Mouse (Mus musculus): ENCODE data around the gene Bpifb9b.
A peak's percentile ranks its signal among the peaks of the same experiment; 100 is the strongest.
"Not testable (repeated sequence)": the region's sequence is repeated elsewhere in the genome, so short reads cannot be mapped to it uniquely, and the experiment has no call there.

Bpifb9b gene

DNA sequence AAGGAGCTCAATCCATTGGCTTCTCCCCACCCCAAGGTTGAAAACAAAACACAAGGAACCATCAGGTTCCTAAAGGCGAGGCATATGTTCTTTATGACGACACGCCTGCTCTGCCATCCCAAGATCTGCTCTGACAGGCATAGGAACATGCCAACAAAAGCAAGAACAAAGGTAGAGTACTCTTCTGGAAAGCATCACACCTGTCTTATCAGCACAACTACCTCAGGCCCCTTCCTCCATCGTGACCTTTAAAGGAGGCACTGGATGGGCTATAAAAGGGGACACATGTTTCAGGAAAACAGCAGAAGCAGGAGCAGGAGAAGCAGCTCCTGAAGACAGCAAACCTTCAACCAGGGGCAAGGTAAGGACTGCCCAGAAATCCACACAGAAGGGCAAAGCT, at the start of gene Bpifb9b:
Gene Bpifb9b, plus strand, starts transcription at position 301 of the 400 bp plus-strand sequence.
- DNase-seq: not testable (repeated sequence)

DNA sequence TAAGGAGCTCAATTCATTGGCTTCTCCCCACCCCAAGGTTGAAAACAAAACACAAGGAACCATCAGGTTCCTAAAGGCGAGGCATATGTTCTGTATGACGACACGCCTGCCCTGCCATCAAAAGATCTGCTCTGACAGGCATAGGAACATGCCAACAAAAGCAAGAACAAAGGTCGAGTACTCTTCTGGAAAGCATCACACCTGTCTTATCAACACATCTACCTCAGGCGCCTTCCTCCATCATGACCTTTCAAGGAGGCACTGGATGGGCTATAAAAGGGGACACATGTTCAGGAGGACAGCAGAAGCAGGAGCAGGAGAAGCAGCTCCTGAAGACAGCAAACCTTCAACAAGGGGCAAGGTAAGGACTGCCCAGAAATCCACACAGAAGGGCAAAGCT, 49.5 kb upstream of the Bpifb9b start, which contains the start of gene Bpifb9a:
Gene Bpifb9a, plus strand, starts transcription at position 301 of the 400 bp plus-strand sequence.
- not testable (repeated sequence) for DNase-seq

DNA sequence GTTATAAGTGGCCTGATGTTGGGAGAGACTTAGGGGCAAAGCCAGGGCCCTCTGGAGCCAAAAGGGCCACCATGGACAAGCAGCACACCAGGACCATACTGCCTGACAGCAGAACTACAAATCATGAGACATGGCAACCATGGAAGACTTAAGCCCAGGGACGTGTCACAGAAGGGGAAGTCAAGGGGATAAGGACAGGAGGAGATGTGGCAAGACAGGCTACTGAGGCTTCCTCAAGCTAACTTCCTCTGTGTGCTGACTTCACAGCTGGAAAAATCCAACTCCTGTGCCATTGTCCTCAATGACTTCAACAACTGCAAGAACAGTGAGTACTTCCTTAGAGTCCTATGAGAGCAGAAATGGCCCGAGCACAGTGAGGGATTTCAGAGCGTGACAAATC, 42.6 kb upstream of the Bpifb9b start:
- not testable (repeated sequence) for DNase-seq

DNA sequence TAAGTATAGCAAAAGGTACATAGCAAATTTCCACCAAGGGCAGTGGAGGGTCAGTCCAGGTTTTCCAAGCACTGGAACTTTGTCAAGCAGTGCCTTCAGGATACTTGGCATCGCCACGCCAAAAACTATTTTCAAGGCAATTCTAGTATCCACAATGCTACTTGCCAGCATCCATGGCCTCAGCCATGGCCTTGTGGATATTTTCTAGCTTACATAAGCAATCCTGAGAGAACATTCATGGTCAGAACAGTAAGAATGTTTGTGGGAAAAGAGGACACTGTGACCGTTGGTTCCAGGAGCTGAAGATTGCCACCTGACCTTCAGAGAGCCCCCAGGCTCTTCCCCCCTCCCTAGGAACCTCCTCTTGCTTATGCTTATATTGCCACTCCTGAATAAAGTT, 15.2 kb upstream of the Bpifb9b start:
- DNase-seq: not testable (repeated sequence)

DNA sequence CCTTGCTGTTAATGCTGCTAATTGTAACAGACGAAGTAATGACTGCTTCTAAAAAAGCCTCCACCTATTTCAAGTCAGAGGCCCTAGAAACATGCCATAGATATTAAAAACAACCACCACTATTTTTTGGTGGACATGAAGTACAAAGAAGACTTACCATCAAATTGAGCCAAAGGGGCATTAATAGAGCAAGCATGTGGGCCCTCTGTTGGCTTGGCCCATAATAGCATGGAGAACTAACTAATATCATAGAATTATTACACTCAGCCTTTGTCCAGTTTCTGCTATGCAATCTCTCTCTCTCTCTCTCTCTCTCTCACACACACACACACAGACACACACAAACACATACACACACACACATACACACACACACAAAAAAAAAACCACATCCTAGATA, 14.2 kb upstream of the Bpifb9b start:
- no peak for DNase-seq

DNA sequence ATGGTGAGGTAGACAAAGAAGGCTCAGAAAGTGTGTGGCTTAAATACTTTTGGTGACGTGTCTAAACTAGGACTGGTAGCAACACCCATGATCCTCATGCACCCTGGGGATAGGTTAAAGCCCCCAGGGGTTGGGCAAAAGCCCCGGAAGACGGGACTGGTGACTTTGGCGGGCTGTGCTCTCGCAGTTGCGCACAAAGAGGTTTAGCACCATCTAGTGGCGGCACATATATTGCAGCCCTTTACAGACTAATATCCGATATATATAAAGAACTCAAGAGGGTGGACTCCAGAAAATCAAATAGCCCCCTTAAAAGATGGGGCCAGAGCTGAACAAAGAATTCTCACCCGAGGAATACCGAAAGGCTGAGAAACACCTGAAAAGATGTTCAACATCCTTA, 12.3 kb upstream of the Bpifb9b start:
- DNase-seq: peak; percentile 18

DNA sequence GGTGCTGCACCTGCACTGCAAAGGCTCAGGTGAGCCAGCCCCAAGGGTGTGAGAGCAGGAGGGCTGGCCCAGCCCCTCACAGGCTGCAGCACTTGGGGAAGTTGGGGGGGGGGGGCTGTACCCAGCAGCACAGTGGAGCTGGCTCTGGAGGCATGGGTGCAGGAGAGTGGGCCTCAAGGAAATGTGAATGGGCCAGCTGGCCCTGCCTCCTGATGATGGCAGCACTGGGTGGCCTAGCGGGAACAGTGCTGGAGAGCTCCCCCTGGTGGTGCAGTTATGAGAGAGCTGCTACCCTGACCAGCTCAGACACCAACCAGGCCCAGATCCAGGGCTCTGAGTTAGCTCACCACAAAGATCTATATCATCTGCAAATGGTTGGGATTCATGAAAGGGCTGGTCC, 6.5 kb upstream of the Bpifb9b start:
- DNase-seq: peak; percentile 49

DNA sequence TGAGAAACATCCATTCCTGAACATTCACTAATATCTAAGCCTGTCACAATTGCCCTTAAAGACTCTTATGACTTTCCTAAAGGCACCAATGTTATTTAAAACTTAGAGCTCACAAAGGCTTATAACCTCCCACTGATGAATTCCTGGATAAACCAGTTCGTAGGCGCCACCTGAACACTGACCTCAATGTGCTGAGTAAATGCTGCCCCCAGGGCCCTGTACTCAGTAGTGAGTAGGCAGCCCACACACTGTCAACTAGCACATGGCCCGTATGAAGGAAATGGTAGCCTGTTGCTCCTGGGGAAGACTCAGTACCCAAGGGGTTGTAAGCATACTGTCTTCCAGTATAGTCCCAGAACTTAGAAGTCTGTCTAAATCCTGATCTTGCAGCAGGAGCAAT, 5.3 kb upstream of the Bpifb9b start:
- no peak for DNase-seq

DNA sequence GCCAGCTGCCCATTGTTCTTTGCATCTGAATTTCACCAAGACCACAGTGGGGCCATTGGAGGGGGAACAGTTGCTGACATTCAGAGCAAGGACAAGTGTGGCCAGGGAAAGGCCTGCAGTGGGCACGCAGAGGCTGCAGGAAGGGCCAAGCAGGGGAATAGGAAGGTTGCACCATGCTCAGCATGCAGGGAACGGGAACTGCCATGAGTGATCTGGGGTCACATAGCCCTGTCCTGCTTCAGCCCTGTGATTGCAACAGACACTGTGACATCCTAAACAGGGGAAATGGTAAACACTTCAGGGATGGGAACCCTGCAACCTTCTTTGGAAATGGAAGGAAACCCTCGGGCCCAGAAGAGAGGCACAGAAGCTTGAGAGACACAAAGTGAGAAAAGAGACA, 2.4 kb upstream of the Bpifb9b start:
- DNase-seq: not testable (repeated sequence)

DNA sequence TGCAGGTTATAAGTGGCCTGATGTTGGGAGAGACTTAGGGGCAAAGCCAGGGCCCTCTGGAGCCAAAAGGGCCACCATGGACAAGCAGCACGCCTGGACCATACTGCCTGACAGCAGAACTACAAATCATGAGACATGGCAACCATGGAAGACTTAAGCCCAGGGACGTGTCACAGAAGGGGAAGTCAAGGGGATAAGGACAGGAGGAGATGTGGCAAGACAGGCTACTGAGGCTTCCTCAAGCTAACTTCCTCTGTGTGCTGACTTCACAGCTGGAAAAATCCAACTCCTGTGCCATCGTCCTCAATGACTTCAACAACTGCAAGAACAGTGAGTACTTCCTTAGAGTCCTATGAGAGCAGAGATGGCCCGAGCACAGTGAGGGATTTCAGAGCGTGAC, 6.7 kb downstream of the Bpifb9b start:
- DNase-seq: not testable (repeated sequence)

DNA sequence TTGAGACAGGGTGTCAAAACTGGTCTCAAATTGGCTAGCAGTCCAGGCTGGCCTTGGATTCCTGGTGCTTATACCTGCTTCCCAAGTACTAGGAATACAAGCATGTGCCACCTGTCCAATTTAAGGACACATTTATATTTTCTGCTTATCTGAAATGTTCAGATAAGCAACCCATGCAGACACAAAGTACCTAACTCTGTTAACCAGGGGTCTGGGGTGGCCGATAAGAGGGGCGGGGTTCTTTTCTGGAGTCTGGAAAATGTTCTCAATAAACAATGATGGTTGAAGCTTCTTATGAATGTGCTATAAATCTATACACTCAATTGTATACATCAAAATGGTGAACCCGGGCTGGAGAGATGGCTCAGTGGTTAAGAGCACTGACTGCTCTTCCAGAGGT, 19.8 kb downstream of the Bpifb9b start:
- DNase-seq: no peak

DNA sequence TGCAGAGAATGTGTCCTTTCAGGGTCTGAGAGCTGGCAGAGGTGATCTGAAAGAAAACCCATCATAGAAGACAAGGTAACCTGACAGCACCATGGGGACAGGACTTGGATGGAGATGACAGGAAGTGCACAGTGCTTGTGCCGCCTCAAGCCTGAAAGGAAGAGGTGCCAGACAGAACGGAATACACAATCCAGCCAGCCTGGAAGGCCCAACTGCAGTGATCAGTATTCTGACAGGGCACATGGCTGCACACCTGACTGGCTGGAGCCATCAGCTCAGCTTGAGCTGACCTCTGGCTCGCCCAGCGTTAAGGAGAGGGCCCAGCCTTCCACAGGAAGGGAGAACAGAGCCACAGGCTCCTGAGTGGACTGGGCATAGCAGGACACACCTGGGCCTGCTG, 28.5 kb downstream of the Bpifb9b start:
- DNase-seq: no peak

DNA sequence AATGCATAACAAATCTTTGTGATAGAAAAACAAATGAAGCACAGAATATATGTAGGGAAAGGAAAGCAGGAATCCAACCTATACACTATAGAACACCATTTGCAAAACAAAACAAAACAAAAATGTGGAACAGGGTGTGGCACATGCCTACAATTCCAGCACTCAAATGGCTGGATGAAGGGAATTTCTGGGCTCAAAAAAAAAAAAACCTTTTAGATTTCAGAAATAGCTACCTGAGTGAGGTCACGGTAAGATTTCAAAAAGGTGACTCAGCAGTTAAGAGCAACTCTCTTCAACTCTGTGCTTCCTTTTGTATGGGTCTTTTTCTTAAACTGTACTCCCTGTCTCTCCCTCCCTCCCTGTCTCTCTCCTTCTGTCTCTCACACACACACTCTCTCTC, 31.1 kb downstream of the Bpifb9b start:
- DNase-seq: no peak

DNA sequence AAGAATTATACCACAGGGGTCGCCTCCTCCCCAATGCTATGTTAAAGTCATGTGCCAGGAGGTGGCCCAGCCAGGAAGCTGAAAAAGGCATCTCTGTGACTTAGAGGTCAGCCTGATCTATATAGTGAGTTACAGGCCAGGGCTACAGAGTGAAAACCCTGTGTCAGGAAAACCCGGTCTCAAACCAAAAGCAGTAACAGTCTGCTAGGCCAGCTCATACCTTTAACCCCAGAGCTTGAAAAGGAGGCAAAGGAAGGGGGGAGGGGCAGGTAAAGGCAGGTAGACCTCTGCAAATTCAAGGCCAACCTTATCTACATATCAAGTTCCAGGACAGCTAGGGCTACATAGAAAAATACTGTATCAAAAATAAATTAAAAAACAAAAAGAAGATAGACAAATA, 32.3 kb downstream of the Bpifb9b start:
- DNase-seq: no peak

DNA sequence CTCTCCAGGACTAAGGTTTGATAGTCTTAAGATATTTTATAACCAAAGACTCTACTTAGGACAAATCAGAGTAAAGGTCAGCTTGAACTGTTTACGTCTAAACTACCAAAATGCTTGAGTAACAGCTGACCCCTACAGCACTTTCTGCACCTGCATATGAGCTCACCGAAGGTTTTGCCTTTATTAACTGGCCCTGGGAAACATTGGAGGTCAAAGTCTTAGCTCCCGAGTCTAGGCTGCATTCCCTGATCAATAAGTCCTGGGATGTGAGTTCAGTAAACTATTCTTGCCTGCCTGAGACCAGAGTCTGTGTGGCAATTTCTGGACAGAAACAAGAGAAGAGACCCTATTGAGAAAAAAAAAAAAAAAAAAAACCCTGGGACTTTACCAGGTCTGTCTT, 41.1 kb downstream of the Bpifb9b start:
- no peak for DNase-seq

DNA sequence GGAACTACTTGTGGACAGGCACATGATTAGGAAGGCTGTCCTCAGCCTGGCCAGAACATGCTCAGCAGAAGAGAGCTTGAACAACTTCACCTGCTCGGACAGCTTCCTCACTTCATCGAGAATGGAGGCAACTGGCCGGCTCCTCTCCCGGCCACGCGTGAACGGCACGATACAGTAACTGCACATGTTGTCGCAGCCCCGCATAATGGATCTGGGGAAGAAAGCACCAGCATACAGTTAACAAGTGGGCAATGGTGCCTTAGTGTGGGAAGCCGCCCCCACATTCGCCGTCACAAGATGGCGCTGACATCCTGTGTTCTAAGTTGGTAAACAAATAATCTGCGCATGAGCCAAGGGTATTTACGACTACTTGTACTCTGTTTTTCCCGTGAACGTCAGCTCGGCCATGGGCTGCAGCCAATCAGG, 47.0 kb downstream of the Bpifb9b start:
- not testable (repeated sequence) for DNase-seq

DNA sequence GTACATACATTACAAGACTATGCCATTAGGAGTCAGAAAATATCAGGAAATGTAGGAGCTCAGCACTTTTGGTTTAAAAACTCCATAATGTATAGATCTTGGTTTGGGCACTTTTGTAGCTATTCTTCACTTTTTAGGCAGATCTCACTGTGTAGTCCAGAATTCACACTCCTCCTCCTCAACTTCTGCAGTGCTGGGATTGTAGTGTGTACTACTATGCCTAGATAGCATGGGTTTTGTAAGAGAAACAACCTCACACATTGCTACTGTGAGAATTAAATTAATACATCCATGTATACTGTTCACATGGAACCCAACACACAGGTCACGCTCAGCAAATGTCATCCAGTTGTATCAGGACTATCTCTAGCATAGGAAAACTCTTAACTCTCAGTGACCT, 60.5 kb downstream of the Bpifb9b start:
- DNase-seq: no peak

Measured in layer of hippocampus, adult 9-11 months (tissue).